Mouse (Mus musculus) stomach, embryonic 14.5 days (tissue): ENCODE measurements around the gene Ccl5. TPM values are rescaled to one million over a fixed set of nuclear protein-coding genes. Genes with fewer than 3 reads are reported as not detected.

ENCODE experiments used
- ATAC-seq: fragments of 200-750 bp; cut with Nextera tagmentation; 2 replicates; pipeline ENCODE4 v1.8.0; 2017; ENCODE audit warnings: low read depth, moderate TSS enrichment; ENCODE audit not compliant: insufficient number of reproducible peaks, insufficient read depth, low FRiP score
- H3K27ac ChIP-seq: fragments of 300-500 bp; sonication (generic); 2 replicates; pipeline ENCODE4 v1.5.1; 2014; ENCODE audit warnings: mild to moderate bottlenecking, low read length, moderate library complexity, mixed read lengths
- H3K27me3 ChIP-seq: fragments of 300-500 bp; sonication (generic); 2 replicates; pipeline ENCODE4 v1.6.1; 2014; ENCODE audit warnings: low read length, control low read depth, mixed read lengths; ENCODE audit not compliant: control insufficient read depth, insufficient read depth
- H3K36me3 ChIP-seq: fragments of 300-500 bp; sonication (generic); 2 replicates; pipeline ENCODE4 v1.6.1; 2014; ENCODE audit warnings: mild to moderate bottlenecking, control low read depth, low read length, moderate library complexity, mixed read lengths; ENCODE audit not compliant: control insufficient read depth, insufficient read depth
- H3K4me1 ChIP-seq: fragments of 300-500 bp; sonication (generic); 2 replicates; pipeline ENCODE4 v1.6.1; 2014; ENCODE audit warnings: low read length, control low read depth, mixed read lengths; ENCODE audit not compliant: control insufficient read depth, insufficient read depth
- H3K4me2 ChIP-seq: fragments of 300-500 bp; sonication (generic); replicated peaks from 2 replicates; pipeline ENCODE4 v1.6.1; 2014; ENCODE audit warnings: low read depth, low read length, control low read depth
- H3K4me3 ChIP-seq: fragments of 300-500 bp; sonication (generic); 2 replicates; pipeline ENCODE4 v1.5.1; 2014; ENCODE audit warnings: low read depth, low read length, control low read depth
- H3K9ac ChIP-seq: fragments of 300-500 bp; sonication (generic); replicated peaks from 2 replicates; pipeline ENCODE4 v1.6.1; 2014; ENCODE audit warnings: low read depth, mild to moderate bottlenecking, control low read depth, low read length, moderate library complexity, mixed read lengths
- H3K9me3 ChIP-seq: fragments of 300-500 bp; sonication (generic); 2 replicates; pipeline ENCODE4 v1.6.1; 2016; ENCODE audit warnings: low read depth, low read length, control low read depth; ENCODE audit not compliant: control insufficient read depth
- WGBS: fragments of 180-500 bp; shearing (Covaris S2); extraction: QIAGEN DNeasy Blood & Tissue Kit; methylation state at CpG from one replicate; pipeline ENCODE4 v1.1.7; 2014; 5-methylcytosine and 5-hydroxymethylcytosine counted together
- polyA plus RNA-seq: library from polyadenylated mRNA; unstranded; fragments of >200 nt; fragmentation: Nextera tagmentation; extraction: Ambion mirVana; gene quantifications from 2 replicates; pipeline ENCODE4 v1.2.1, GENCODE M21; 2014

Gene Ccl5
- polyA plus RNA-seq, 1 experiment from 2014 or later = 0.69 TPM

- no peak for ATAC-seq
- WGBS = 85% methylated on average over 9 of the region's 9 CpGs
Observed at GRCm38 (mm10) chr11:83568061-83568460, 37.7 kb upstream of the Ccl5 start.

GRCm38 (mm10) chr11:83567311-83567710, 37.0 kb upstream of the Ccl5 start:
- H3K27me3 ChIP-seq = no peaks in the 10 kb centered on the region
- H3K36me3 ChIP-seq = no peaks in the 10 kb centered on the region
- no peak for ATAC-seq
- 70% methylated on average over 7 of the region's 7 CpGs for WGBS
- no peak overlapping the region for H3K9ac ChIP-seq
- no peak overlapping the region for H3K4me3 ChIP-seq
- H3K4me1 ChIP-seq = no peaks in the 10 kb centered on the region
- H3K27ac ChIP-seq = no peak overlapping the region
- H3K9me3 ChIP-seq = no peaks in the 10 kb centered on the region
- H3K4me2 ChIP-seq = no peak overlapping the region

More at GRCm38 (mm10) chr11:83568061-83568460, 37.7 kb upstream of the Ccl5 start:
- H3K4me1 ChIP-seq = no peaks in the 10 kb centered on the region
- H3K4me2 ChIP-seq = no peak overlapping the region
- no peak overlapping the region for H3K27ac ChIP-seq
- H3K36me3 ChIP-seq = no peaks in the 10 kb centered on the region
- H3K9me3 ChIP-seq = no peaks in the 10 kb centered on the region
- no peak overlapping the region for H3K9ac ChIP-seq
- no peak overlapping the region for H3K4me3 ChIP-seq
- H3K27me3 ChIP-seq = no peaks in the 10 kb centered on the region

- H3K4me2 ChIP-seq = no peak overlapping the region
- H3K9ac ChIP-seq = no peak overlapping the region
- H3K9me3 ChIP-seq = no peaks in the 10 kb centered on the region
- no peaks in the 10 kb centered on the region for H3K4me1 ChIP-seq
- H3K27ac ChIP-seq = no peak overlapping the region
- H3K4me3 ChIP-seq = no peak overlapping the region
- H3K27me3 ChIP-seq = no peaks in the 10 kb centered on the region
- no peaks in the 10 kb centered on the region for H3K36me3 ChIP-seq
- ATAC-seq = no peak
Observed at GRCm38 (mm10) chr11:83566617-83567016, 36.3 kb upstream of the Ccl5 start.

GRCm38 (mm10) chr11:83563754-83564153, 33.4 kb upstream of the Ccl5 start:
- H3K9ac ChIP-seq = no peak overlapping the region
- H3K9me3 ChIP-seq = no peaks in the 10 kb centered on the region
- no peak overlapping the region for H3K4me2 ChIP-seq
- no peaks in the 10 kb centered on the region for H3K27me3 ChIP-seq
- H3K4me1 ChIP-seq = no peaks in the 10 kb centered on the region
- no peak overlapping the region for H3K4me3 ChIP-seq
- WGBS = 74% methylated on average over 2 of the region's 2 CpGs
- no peaks in the 10 kb centered on the region for H3K36me3 ChIP-seq
- no peak overlapping the region for H3K27ac ChIP-seq
- no peak for ATAC-seq

GRCm38 (mm10) chr11:83562311-83562887, 32.1 kb upstream of the Ccl5 start:
- no peaks in the 10 kb centered on the region for H3K36me3 ChIP-seq
- H3K4me1 ChIP-seq = no peaks in the 10 kb centered on the region
- ATAC-seq = no peak
- H3K4me3 ChIP-seq = no peak overlapping the region
- no peak overlapping the region for H3K9ac ChIP-seq
- H3K4me2 ChIP-seq = no peak overlapping the region
- no peak overlapping the region for H3K27ac ChIP-seq
- H3K9me3 ChIP-seq = no peaks in the 10 kb centered on the region
- WGBS = 60% methylated on average over 6 of the region's 6 CpGs
- H3K27me3 ChIP-seq = no peaks in the 10 kb centered on the region

- H3K4me2 ChIP-seq = no peak overlapping the region
- H3K4me1 ChIP-seq = no peaks in the 10 kb centered on the region
- no peak overlapping the region for H3K9ac ChIP-seq
- H3K27ac ChIP-seq = no peak overlapping the region
- H3K9me3 ChIP-seq = no peaks in the 10 kb centered on the region
- WGBS = 73% methylated on average over 6 of the region's 6 CpGs
- H3K36me3 ChIP-seq = no peaks in the 10 kb centered on the region
- no peak overlapping the region for H3K4me3 ChIP-seq
- H3K27me3 ChIP-seq = no peaks in the 10 kb centered on the region
- no peak for ATAC-seq
Observed at GRCm38 (mm10) chr11:83560405-83560804, 30.1 kb upstream of the Ccl5 start.

GRCm38 (mm10) chr11:83557074-83557473, 26.8 kb upstream of the Ccl5 start:
- H3K36me3 ChIP-seq = no peaks in the 10 kb centered on the region
- no peaks in the 10 kb centered on the region for H3K4me1 ChIP-seq
- no peak overlapping the region for H3K27ac ChIP-seq
- H3K27me3 ChIP-seq = no peaks in the 10 kb centered on the region
- no peak overlapping the region for H3K4me3 ChIP-seq
- H3K4me2 ChIP-seq = no peak overlapping the region
- WGBS = 77% methylated on average over 10 of the region's 10 CpGs
- no peak for ATAC-seq
- H3K9me3 ChIP-seq = no peaks in the 10 kb centered on the region
- no peak overlapping the region for H3K9ac ChIP-seq

- Histone ChIP-seq H3K9me3 (no peaks in the 10 kb centered on the region), H3K27me3 (no peaks in the 10 kb centered on the region), H3K4me2 (no peak overlapping the region), H3K36me3 (no peaks in the 10 kb centered on the region), H3K4me3 (no peak overlapping the region), H3K9ac (no peak overlapping the region), H3K4me1 (no peaks in the 10 kb centered on the region), H3K27ac (no peak overlapping the region)
- peak; percentile 42; the same call in 1 of the 2 replicates for ATAC-seq
- WGBS = 26% methylated on average over 8 of the region's 8 CpGs
Observed at GRCm38 (mm10) chr11:83556085-83556781, 25.9 kb upstream of the Ccl5 start.

- no peak overlapping the region for H3K27ac ChIP-seq
- no peak for ATAC-seq
Observed at GRCm38 (mm10) chr11:83551668-83552067, 21.4 kb upstream of the Ccl5 start.

More at GRCm38 (mm10) chr11:83551668-83552067, 21.4 kb upstream of the Ccl5 start:
- Histone ChIP-seq H3K9ac (no peak overlapping the region), H3K27me3 (no peaks in the 10 kb centered on the region), H3K4me2 (no peak overlapping the region), H3K4me1 (no peaks in the 10 kb centered on the region), H3K36me3 (no peaks in the 10 kb centered on the region), H3K4me3 (no peak overlapping the region), H3K9me3 (no peaks in the 10 kb centered on the region)
- 78% methylated on average over 5 of the region's 5 CpGs for WGBS
